In genomic region chr9:42503709-42504108, GRCm38 (mm10) we compare ENCODE assay signal across 17 mouse cellular contexts.
"Had no signal": no experiment of that assay in that cellular context is flagged by ENCODE, and none has a peak within 500 bp of the region (broad histone marks: within the 10 kb centered on the region; RNA-seq: fewer than 3 reads in every experiment).

No protein-coding gene starts in this region.

- H3K27me3 ChIP-seq: kidney, embryonic 15.5 days; liver, embryonic 13.5 days; midbrain, embryonic 12.5 days; neural tube, embryonic 13.5 days; stomach, embryonic 15.5 days had no signal

- H3K4me2 ChIP-seq: kidney, embryonic 15.5 days; liver, embryonic 13.5 days; midbrain, embryonic 12.5 days; neural tube, embryonic 13.5 days; stomach, embryonic 15.5 days had no signal

- ATAC-seq: midbrain, embryonic 16.5 days had no signal

- H3K4me3 ChIP-seq: kidney, embryonic 15.5 days; liver, embryonic 13.5 days; midbrain, embryonic 12.5 days; myocyte; neural tube, embryonic 13.5 days; stomach, embryonic 15.5 days had no signal

- H3K36me3 ChIP-seq: kidney, embryonic 15.5 days; liver, embryonic 13.5 days; midbrain, embryonic 12.5 days; neural tube, embryonic 13.5 days; stomach, embryonic 15.5 days had no signal

- DNase-seq: kidney, adult 8-10 months; kidney, postnatal 10 days; kidney, postnatal 36 days; liver, embryonic 13.5 days; lung, adult 2 months; lung, postnatal 14 days; lung, postnatal 4 days; retina, postnatal 1 day; right cerebral cortex, postnatal 25 days; spleen, adult 18-20 months; thymus, postnatal 25 days had no signal

- H3K27ac ChIP-seq: kidney, embryonic 15.5 days; liver, embryonic 13.5 days; midbrain, embryonic 12.5 days; neural tube, embryonic 13.5 days; stomach, embryonic 15.5 days had no signal

- H3K9me3 ChIP-seq: kidney, embryonic 15.5 days; liver, embryonic 13.5 days; midbrain, embryonic 12.5 days; neural tube, embryonic 13.5 days; stomach, embryonic 15.5 days had no signal

- H3K9ac ChIP-seq: kidney, embryonic 15.5 days; liver, embryonic 13.5 days; midbrain, embryonic 12.5 days; neural tube, embryonic 13.5 days; stomach, embryonic 15.5 days had no signal

- H3K4me1 ChIP-seq: liver, embryonic 13.5 days; midbrain, embryonic 12.5 days; stomach, embryonic 15.5 days had no signal
